Mouse (Mus musculus) lung, adult 2 months (tissue): ENCODE results near the gene Prr19.

ENCODE experiments used
- CTCF ChIP-seq: fragments of 200-500 bp; IDR thresholded peaks from 2 replicates; pipeline ENCODE4 v1.5.1; 2011; ENCODE audit warnings: mild to moderate bottlenecking, low read length, control low read depth; ENCODE audit not compliant: insufficient read depth
- POLR2A ChIP-seq: fragments of 200-500 bp; IDR thresholded peaks from 2 replicates; pipeline ENCODE4 v1.6.1; 2011; ENCODE audit warnings: low read depth, mild to moderate bottlenecking, control low read depth, low read length, borderline replicate concordance; ENCODE audit errors: extremely low read depth

- no peak for TF ChIP-seq POLR2A
- no peak for TF ChIP-seq CTCF
These were observed 28.6 kb upstream of the Prr19 start for GRCm38 (mm10) chr7:25272445-25273258.
